Mouse (Mus musculus): Measurements from ENCODE around the gene Timm22. TPM values are rescaled to one million over a fixed set of nuclear protein-coding genes. Genes with fewer than 3 reads are reported as not detected.

The Timm22 gene
- polyA plus RNA-seq, 1 experiment from 2014 or later: 127 TPM

DNA sequence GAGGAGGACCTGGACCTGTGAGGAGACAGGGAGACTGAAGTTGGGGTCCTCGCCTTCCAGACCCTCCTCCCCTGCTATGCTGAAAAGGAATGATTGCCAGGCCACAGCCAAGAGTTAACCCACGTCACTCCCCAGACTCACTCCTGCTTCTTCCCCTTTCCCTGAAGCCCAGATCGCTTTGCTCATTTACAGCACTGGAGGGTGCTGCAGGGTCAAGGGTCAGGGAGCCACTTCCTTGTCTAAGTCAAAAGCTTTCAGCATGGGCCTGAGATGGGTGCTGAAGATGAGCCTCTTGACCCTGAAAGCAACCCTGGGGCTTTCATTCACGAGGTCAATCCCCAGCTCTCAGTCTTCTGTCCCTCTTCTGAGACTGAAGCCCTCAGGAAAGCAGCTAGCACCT is 12.4 kb downstream of the Timm22 start:
- Histone ChIP-seq H3K27ac (no peak overlapping the region; the same call in 1 of the 2 replicates), H3K4me3 (no peak overlapping the region), H3K27me3 (ENCODE audit: poor library complexity, severe bottlenecking) (no peaks in the 10 kb centered on the region), H3K4me1 (peaks cover 14% of the 10 kb centered on the region), H3K9me3 (no peaks in the 10 kb centered on the region), H3K36me3 (replicated peaks) (peaks cover 95% of the 10 kb centered on the region)
- WGBS: 65% methylated on average over 4 of the region's 4 CpGs
- no peak for DNase-seq (ENCODE audit: extremely low spot score, low spot score)

DNA sequence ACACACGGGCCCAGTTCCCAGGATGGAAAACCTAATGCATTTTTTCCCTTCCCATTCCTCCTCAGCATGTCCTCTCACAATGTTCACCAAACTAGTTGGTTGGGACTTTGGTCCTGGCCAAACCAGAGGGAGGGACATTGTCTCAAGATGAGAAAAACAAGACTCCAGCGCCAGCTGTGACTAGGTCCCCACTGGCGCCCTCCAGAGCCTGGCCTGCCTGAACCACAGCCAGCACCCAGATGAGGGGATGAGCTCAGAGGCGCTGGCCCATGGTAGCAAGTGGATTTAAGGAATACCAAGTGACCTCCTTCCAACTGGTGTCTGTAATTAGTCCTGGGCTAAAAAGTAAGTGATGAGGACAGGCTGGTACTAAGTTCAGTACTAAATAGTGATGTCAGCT is 14.1 kb downstream of the Timm22 start:
- Histone ChIP-seq H3K4me3 (no peak overlapping the region), H3K4me1 (peaks cover 8% of the 10 kb centered on the region), H3K27ac (no peak overlapping the region), H3K9me3 (no peaks in the 10 kb centered on the region), H3K36me3 (replicated peaks) (peaks cover 89% of the 10 kb centered on the region), H3K27me3 (ENCODE audit: poor library complexity, severe bottlenecking) (no peaks in the 10 kb centered on the region)
- DNase-seq (ENCODE audit: extremely low spot score, low spot score): no peak
- WGBS: 73% methylated on average over 4 of the region's 4 CpGs

DNA sequence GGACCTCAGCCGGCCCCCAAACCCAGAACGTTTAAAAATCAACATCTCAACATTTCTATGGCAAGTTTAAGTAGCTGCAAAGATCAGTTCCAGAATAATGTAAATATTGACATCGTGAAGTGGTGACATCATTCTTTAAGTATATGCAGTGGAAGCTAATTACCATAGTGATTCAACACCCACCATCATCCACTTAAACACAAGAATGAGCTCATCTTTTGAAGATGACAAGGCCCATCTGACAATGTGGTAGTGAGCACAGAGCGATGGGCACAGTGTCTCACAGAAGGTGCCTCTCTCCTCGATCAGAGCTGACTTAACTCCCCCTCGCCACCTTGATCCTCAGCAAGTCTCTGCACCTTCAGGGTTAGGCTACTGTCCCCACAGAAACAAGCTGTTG is 19.0 kb downstream of the Timm22 start:
- Histone ChIP-seq H3K36me3 (replicated peaks) (peaks cover 43% of the 10 kb centered on the region), H3K4me3 (no peak overlapping the region), H3K27me3 (ENCODE audit: poor library complexity, severe bottlenecking) (no peaks in the 10 kb centered on the region), H3K9me3 (no peaks in the 10 kb centered on the region), H3K27ac (no peak overlapping the region), H3K4me1 (peaks cover 33% of the 10 kb centered on the region)
- DNase-seq (ENCODE audit: extremely low spot score, low spot score): no peak
- 89% methylated on average over 6 of the region's 6 CpGs for WGBS

DNA sequence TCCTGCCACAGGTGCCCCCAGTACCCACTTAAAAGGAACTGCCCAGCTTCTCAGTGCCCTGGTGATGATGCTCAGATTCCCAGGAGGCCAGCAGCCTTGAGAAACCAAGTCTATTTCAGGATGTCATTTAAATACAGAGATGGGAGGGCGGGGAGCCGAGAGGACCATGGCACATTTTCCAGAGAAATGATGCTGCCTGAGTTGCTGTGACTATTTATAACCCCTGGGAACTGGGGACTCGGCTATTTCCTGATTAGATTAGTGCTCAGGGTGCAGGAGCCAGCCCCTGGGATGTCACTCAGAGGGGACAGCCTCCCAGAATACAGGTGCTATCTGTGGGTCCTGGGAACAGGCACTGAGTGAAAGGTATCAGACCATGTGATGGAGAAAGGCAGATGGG is 21.0 kb downstream of the Timm22 start:
- peaks cover 36% of the 10 kb centered on the region for H3K4me1 ChIP-seq
- DNase-seq (ENCODE audit: extremely low spot score, low spot score): no peak
- 80% methylated on average over 3 of the region's 3 CpGs for WGBS
- no peak overlapping the region for H3K4me3 ChIP-seq
- no peak overlapping the region for H3K27ac ChIP-seq
- no peaks in the 10 kb centered on the region for H3K27me3 ChIP-seq (ENCODE audit: poor library complexity, severe bottlenecking)
- H3K36me3 ChIP-seq (replicated peaks): peaks cover 38% of the 10 kb centered on the region
- no peaks in the 10 kb centered on the region for H3K9me3 ChIP-seq

DNA sequence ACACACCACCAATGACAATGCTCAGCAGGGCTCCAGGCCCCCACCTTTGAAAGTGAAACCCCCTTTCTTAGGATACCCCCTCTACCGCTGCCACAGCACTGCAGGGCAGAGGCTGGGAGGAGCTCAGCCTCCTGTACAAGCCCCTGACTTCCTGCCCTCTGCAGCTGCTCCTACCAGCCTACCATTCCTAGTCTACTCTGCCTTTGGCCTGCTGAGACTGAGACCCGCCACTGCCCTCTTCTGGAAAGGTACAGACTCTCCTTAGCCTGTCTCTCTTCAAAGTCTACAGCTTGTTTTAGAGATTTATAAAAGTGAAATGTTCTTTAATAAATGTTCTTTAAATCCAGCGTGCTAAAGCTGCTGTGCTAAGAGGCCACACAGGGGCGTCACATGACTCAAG is 22.3 kb downstream of the Timm22 start:
- Histone ChIP-seq H3K9me3 (no peaks in the 10 kb centered on the region), H3K27ac (peak overlapping the region; percentile 81), H3K36me3 (replicated peaks) (peaks cover 33% of the 10 kb centered on the region), H3K4me1 (peaks cover 36% of the 10 kb centered on the region), H3K27me3 (ENCODE audit: poor library complexity, severe bottlenecking) (no peaks in the 10 kb centered on the region), H3K4me3 (no peak overlapping the region)
- 51% methylated on average over 4 of the region's 4 CpGs for WGBS
- no peak for DNase-seq (ENCODE audit: extremely low spot score, low spot score)

DNA sequence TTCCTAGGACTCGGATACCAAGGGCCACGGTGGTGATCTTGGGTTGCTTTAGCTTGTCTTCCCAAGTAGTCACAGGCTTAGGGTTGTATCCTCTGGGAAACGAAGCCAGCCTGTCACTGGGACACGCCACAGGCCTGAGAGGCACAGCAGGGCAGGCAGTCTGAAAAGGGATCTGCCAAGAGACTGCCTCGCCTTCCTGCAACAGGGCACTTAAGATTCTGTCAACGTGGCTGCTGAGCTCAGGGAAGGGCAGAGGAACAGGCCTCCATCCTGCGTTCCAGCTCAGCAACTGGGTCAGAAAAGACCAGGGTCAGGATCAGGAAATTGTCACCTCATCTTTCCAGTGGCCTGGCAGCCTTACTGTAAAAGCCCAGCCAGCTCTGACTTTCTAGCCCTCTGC is 22.8 kb downstream of the Timm22 start:
- Histone ChIP-seq H3K4me3 (no peak overlapping the region), H3K27me3 (ENCODE audit: poor library complexity, severe bottlenecking) (no peaks in the 10 kb centered on the region), H3K36me3 (replicated peaks) (peaks cover 29% of the 10 kb centered on the region), H3K9me3 (no peaks in the 10 kb centered on the region), H3K27ac (peak overlapping the region; percentile 81), H3K4me1 (peaks cover 36% of the 10 kb centered on the region)
- WGBS: 57% methylated on average over 7 of the region's 7 CpGs
- DNase-seq (ENCODE audit: extremely low spot score, low spot score): no peak

DNA sequence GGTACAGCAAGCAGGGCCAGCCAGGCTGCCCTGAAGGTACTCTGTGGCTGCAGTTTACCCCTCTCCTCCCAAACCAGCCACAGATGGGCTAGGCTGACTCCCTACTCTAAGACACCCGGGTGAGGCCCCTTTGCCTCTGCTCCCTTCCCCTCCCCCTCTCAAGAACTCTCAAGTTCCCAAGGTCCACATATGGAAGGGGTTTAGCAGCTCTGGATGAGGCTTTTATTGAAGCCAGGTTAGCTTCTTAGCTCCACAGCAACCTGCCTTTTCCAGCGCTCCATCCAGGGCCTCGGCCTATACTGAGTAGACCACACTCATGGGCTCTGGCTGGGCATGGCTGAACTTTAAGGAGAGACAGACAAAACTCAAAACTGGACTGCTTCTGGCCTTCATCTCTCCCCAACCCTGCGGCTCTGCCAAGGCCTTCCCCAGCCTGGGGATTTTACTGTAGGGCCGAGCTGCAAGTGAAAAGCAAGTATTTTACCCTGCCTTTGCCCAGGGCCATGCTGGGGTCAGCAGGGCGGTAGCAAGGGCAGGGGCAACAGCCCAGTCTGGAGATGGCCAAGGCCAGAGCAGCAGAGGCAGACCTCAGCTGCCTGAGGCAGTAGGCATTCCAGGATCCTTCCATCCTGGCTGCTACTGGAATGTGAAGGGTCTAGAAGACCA is 23.3 kb downstream of the Timm22 start:
- peak; percentile 24 for DNase-seq (ENCODE audit: extremely low spot score, low spot score)
- Histone ChIP-seq H3K27me3 (ENCODE audit: poor library complexity, severe bottlenecking) (no peaks in the 10 kb centered on the region), H3K4me3 (no peak overlapping the region), H3K4me1 (peaks cover 36% of the 10 kb centered on the region), H3K27ac (peak overlapping the region; percentile 81), H3K9me3 (no peaks in the 10 kb centered on the region), H3K36me3 (replicated peaks) (peaks cover 23% of the 10 kb centered on the region)
- 66% methylated on average over 6 of the region's 6 CpGs for WGBS

DNA sequence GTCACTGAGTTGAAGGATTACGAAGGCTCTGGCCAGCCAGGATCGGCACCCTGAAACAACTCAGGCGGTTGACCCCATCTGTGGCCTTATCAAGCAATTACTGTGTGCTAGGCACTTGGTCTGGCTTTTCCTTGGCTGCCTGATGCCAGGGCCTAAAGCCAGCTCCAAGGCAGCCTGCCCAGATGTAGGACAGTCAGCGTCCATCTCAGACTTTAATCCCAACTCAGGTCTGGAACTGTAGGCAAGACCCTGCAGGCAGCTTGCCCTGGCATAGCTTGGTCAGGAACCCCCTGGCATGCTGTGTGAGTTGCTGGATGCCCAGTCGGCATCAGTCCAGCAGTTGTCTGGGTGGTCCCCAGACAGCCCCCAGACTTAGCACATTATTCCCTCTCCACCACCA is 29.3 kb downstream of the Timm22 start:
- H3K4me3 ChIP-seq: no peak overlapping the region
- H3K27ac ChIP-seq: no peak overlapping the region
- no peaks in the 10 kb centered on the region for H3K9me3 ChIP-seq
- 87% methylated on average over 5 of the region's 5 CpGs for WGBS
- no peak for DNase-seq (ENCODE audit: extremely low spot score, low spot score)
- H3K27me3 ChIP-seq (ENCODE audit: poor library complexity, severe bottlenecking): peaks cover 51% of the 10 kb centered on the region
- H3K36me3 ChIP-seq (replicated peaks): peaks cover 31% of the 10 kb centered on the region
- peaks cover 41% of the 10 kb centered on the region for H3K4me1 ChIP-seq

DNA sequence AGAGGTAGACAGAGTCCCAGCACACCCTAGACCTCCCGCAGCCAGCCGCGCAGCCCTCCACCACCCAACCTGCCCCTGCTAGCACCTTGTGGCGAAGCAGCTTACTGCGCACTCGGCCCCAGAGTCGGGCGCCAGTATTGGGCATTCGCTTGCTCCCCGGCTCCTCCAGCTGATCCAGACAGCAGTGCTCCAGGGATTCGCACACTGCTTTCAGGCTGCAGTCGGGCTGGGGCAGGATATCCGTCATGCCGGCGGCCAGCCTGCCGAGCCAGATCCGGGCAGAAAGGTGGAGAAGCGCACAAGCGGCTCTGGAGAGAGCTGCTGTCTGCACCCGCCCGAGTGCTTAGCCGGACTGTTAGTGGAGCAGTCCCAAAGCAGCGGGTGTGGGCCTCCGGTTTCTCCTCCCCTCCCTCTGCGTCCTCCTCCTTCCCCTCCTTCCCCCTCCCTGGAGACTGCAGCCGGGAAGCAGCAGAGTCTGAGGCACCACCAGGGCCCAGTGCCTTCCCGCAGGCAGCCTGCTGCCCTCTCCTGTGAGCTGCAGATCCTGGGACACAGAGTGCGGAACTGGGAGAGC is 30.2 kb downstream of the Timm22 start:
- Histone ChIP-seq H3K4me3 (peak overlapping the region; percentile 51), H3K27ac (peak overlapping the region; percentile 69), H3K4me1 (peaks cover 50% of the 10 kb centered on the region), H3K36me3 (replicated peaks) (peaks cover 26% of the 10 kb centered on the region), H3K9me3 (no peaks in the 10 kb centered on the region), H3K27me3 (ENCODE audit: poor library complexity, severe bottlenecking) (peaks cover 59% of the 10 kb centered on the region)
- DNase-seq (ENCODE audit: extremely low spot score, low spot score): peak; percentile 46
- 6% methylated on average over 28 of the region's 28 CpGs for WGBS

DNA sequence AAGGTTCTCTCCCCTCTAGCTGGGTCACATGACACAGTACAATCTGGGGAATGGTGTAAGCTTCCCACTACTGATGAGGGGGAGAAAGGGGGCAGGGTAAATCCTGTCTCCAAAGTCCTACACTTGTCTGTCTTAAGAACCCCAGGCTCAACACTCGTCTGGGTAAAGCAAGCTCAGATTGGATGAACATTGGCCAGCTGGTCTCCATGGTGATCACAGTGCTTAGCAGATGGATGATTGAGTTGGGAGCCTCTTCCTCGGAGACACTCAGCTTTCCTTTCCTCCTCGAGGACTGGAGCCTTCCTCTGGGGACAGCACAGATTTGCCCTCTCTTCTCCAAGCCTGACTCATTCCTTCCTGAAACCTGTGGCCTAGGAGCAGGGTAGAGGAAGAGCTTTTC is 32.9 kb downstream of the Timm22 start:
- Histone ChIP-seq H3K9me3 (no peaks in the 10 kb centered on the region), H3K4me3 (no peak overlapping the region), H3K36me3 (replicated peaks) (peaks cover 21% of the 10 kb centered on the region), H3K27ac (peak overlapping the region; percentile 51), H3K27me3 (ENCODE audit: poor library complexity, severe bottlenecking) (peaks cover 83% of the 10 kb centered on the region), H3K4me1 (peaks cover 61% of the 10 kb centered on the region)
- DNase-seq (ENCODE audit: extremely low spot score, low spot score): no peak
- 30% methylated on average over 3 of the region's 3 CpGs for WGBS

DNA sequence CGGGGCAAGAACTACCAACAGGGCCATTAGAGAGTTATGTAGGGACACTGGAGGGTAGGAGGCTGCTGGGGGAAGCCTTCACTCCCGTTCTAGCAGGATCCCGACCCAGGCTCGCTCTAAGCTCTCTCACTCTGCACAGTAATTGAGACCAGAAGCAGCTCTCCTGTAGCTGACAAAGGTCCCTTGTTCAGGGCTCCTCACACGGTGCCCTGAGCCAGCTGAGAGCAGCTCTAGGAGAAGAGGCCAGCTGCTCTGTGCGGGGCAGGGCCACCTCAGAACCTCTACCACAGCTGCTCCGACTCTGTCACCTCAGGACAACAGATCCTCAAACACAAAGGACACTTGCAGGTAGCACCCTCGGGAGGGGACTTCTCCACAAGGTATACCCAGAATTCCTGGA is 38.7 kb downstream of the Timm22 start:
- Histone ChIP-seq H3K36me3 (replicated peaks) (peaks cover 25% of the 10 kb centered on the region), H3K4me3 (no peak overlapping the region), H3K27ac (peak overlapping the region; percentile 75), H3K4me1 (peaks cover 83% of the 10 kb centered on the region), H3K9me3 (no peaks in the 10 kb centered on the region), H3K27me3 (ENCODE audit: poor library complexity, severe bottlenecking) (peaks cover 60% of the 10 kb centered on the region)
- WGBS: 27% methylated on average over 8 of the region's 8 CpGs
- no peak for DNase-seq (ENCODE audit: extremely low spot score, low spot score)

DNA sequence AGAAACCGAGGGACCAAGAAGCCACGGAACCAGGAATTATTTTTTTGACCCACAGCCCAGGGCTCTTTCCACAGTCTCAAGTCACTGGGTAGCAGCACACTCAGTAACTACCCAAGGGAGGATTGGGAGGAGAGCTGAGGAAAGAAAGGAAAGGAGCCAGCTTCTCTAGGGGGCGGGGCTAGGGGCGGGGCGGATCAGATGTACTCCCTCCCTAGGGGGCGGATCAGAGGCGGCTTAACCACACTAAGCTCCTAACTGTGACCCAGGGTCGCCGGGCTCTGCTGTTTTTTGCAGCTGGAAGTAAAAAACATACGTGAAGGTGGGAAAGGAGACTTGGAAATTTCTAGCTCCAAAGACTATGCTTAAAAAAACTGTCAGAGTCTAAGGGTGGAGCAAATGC is 39.5 kb downstream of the Timm22 start:
- WGBS: under 1% methylated on average over 10 of the region's 10 CpGs
- H3K27ac ChIP-seq: peak overlapping the region; percentile 75
- peak overlapping the region; percentile 12; the same call in 1 of the 2 replicates for H3K4me3 ChIP-seq
- H3K9me3 ChIP-seq: no peaks in the 10 kb centered on the region
- H3K27me3 ChIP-seq (ENCODE audit: poor library complexity, severe bottlenecking): peaks cover 54% of the 10 kb centered on the region
- peak; percentile 73 for DNase-seq (ENCODE audit: extremely low spot score, low spot score)
- H3K36me3 ChIP-seq (replicated peaks): peaks cover 29% of the 10 kb centered on the region
- H3K4me1 ChIP-seq: peaks cover 82% of the 10 kb centered on the region

DNA sequence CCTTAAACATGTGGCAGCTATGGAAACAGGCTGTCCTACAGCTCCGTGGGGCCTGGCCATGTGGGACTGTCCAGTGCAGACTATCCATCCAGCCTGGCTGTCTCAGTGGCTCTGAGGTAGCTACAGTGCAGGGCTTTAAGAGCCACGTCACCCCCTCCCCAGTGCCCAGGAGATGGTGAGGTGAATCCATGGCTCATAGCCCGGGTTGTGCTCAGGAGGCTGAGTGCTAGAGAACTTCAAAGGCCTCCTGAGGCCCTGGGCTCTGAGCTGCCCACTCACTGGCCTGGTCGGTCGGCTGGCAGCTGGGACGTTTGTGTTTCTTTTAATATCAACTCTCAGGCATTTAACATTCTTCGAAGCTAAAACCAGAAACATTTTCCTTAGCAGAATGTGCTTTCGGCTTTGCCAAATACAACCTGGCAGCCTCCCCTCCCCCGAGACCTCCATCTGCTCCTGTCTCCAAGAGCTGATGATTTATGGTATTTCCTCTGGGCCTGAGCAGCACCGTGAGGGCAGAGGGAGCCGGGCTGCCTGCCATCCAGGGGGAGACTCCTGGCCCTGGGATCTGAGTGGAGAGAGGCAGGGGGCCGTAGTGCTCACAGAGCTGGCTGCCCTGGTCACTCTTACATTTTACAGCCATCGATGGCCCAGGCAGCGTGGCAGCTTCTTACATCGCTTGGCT is 42.9 kb downstream of the Timm22 start:
- Histone ChIP-seq H3K4me1 (peaks cover 66% of the 10 kb centered on the region), H3K27me3 (ENCODE audit: poor library complexity, severe bottlenecking) (peaks cover 24% of the 10 kb centered on the region), H3K9me3 (no peaks in the 10 kb centered on the region), H3K27ac (peak overlapping the region; percentile 86), H3K36me3 (replicated peaks) (peaks cover 45% of the 10 kb centered on the region), H3K4me3 (peak overlapping the region; percentile 9; the same call in 1 of the 2 replicates)
- DNase-seq (ENCODE audit: extremely low spot score, low spot score): no peak
- WGBS: 59% methylated on average over 15 of the region's 15 CpGs

All from forebrain, embryonic 10.5 days (tissue).